In the genomic region with DNA sequence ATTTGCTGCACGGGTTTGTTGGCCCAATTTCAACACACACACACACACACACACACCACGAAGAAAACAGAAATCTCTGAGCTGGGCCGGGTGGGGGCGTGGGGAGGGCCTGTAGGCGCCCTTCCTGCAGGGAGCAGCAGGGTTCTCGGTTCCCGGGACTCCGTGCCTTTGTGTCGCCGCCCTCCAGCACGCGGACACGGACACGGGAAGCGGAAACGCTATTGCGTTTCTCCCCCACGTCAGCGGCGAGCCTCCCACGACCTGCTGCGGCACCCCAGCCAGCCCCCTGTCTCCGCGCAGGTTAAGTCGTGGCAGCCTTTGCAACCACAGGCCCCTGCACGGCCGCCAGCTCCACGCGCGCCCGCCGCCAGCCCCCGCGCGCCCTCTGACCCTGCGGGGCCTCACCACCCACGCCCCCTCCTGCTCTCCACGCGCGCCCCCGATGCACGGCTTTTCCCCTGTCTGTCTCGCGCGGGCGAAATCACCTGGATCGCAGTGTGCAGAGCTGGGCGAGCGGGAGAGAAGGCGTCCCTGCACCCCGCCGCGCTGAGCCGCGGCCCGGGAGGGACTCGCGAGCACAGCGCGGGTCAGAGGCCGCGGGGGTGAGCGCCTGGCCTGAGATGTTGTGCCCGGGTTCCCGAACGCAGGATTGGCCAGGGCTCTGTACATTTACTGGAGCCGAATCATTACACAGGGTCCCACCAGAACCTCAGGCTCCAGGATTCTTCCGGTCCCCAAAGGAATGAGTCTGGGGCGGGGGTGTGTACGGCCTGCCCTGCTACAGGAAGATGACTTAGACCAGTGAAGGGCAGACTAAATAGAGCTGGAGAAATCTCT, we compare ENCODE assay signal across 8 mouse cellular contexts. TPM values are rescaled to one million over a fixed set of nuclear protein-coding genes. Genes with fewer than 3 reads are reported as not detected.
DNase-seq lines count a peak whose midpoint lies in the region; ATAC-seq and TF ChIP-seq lines count a peak whose summit lies in the region.

A gene (minus strand): TSS at position 729 of the 837 bp plus-strand sequence.

- peak; percentile 72 for DNase-seq in MN1 (ENCODE audit: low spot score)
- peak; percentile 53 for DNase-seq in cerebellum, adult 8-10 months
- DNase-seq in frontal cortex, postnatal 14 days (ENCODE audit: low spot score in 2 of 2): peak; percentile 42 to 52
- peak; percentile 72 for DNase-seq in hindbrain, embryonic 11.5 days (ENCODE audit: low spot score)
- peak; percentile 66 to 77 for DNase-seq in layer of hippocampus, postnatal 10 days (ENCODE audit: low spot score in 2 of 2)
- DNase-seq in lung, postnatal 0 days (ENCODE audit: low spot score): peak; percentile 75
- DNase-seq in ovary, adult 18-20 months (ENCODE audit: low spot score): peak; percentile 63
- peak; percentile 78 for DNase-seq in thymus, postnatal 0 days (ENCODE audit: low spot score)

- peak within 1 kb of the TSS; percentile 87 for H3K27ac ChIP-seq in hindbrain, embryonic 11.5 days (ENCODE audit: low read depth, low read length)
- H3K27ac ChIP-seq in lung, postnatal 0 days (ENCODE audit: low read length): peak within 1 kb of the TSS; percentile 85

- TF ChIP-seq EP300 in lung, postnatal 0 days (IDR thresholded peaks at IDR 0.05): no peak

- H3K4me2 ChIP-seq in hindbrain, embryonic 11.5 days (replicated peaks; ENCODE audit: low read depth, low read length): peak within 1 kb of the TSS; percentile 99
- peak within 1 kb of the TSS; percentile 99 for H3K4me2 ChIP-seq in lung, postnatal 0 days (replicated peaks; ENCODE audit: low read depth, low read length)

- H3K4me3 ChIP-seq in hindbrain, embryonic 11.5 days (ENCODE audit: low read depth, low read length): peak within 1 kb of the TSS; percentile 74
- peak within 1 kb of the TSS; percentile 76 for H3K4me3 ChIP-seq in lung, postnatal 0 days (ENCODE audit: low read depth, low read length)

- H3K4me1 ChIP-seq in hindbrain, embryonic 11.5 days (replicated peaks; ENCODE audit: control insufficient read depth, insufficient read depth, low read length): no peaks in the 10 kb centered on the region; the same call in 1 of the 2 replicates
- peaks cover 6% of the 10 kb centered on the region; the same call in 1 of the 2 replicates for H3K4me1 ChIP-seq in lung, postnatal 0 days (ENCODE audit: insufficient read depth, low read depth, low read length)

- no peaks in the 10 kb centered on the region for H3K36me3 ChIP-seq in hindbrain, embryonic 11.5 days (ENCODE audit: control insufficient read depth, insufficient read depth, low read length)
- H3K36me3 ChIP-seq in lung, postnatal 0 days (ENCODE audit: insufficient read depth, low read length): no peaks in the 10 kb centered on the region

- peak within 1 kb of the TSS; percentile 98 for H3K9ac ChIP-seq in hindbrain, embryonic 11.5 days (ENCODE audit: low read depth, low read length)
- H3K9ac ChIP-seq in lung, postnatal 0 days (replicated peaks; ENCODE audit: low read depth): peak within 1 kb of the TSS; percentile 68

- WGBS in hindbrain, embryonic 11.5 days: under 1% methylated on average over 57 of the region's 70 CpGs
- under 1% methylated on average over 55 of the region's 70 CpGs for WGBS in lung, postnatal 0 days

- H3K27me3 ChIP-seq in hindbrain, embryonic 11.5 days (ENCODE audit: control insufficient read depth, insufficient read depth, low read length): no peaks in the 10 kb centered on the region
- no peaks in the 10 kb centered on the region for H3K27me3 ChIP-seq in lung, postnatal 0 days (replicated peaks; ENCODE audit: insufficient read depth, low read length)

- peak; percentile 23; the same call in 1 of the 2 replicates for TF ChIP-seq CTCF in lung, postnatal 0 days (IDR thresholded peaks at IDR 0.05)

- no peaks in the 10 kb centered on the region for H3K9me3 ChIP-seq in hindbrain, embryonic 11.5 days (ENCODE audit: control insufficient read depth, low read length)
- H3K9me3 ChIP-seq in lung, postnatal 0 days (ENCODE audit: low read length): no peaks in the 10 kb centered on the region

- peak; percentile 81 for ATAC-seq in hindbrain, embryonic 11.5 days (ENCODE audit: low FRiP score)
- ATAC-seq in lung, postnatal 0 days: peak; percentile 88

RNA-seq across cellular contexts. Expression of the gene that starts here (rescaled TPM):
- polyA plus RNA-seq in hindbrain, embryonic 11.5 days (2014; fragmentation: Nextera tagmentation; extraction: Ambion mirVana): 5.5 and 8.0 TPM in 2 replicates
- 1 to 10 TPM; 2.0 to 2.8 TPM for total RNA-seq in layer of hippocampus, postnatal 10 days (2021)
- 2.4 and 3.5 TPM in 2 replicates for polyA plus RNA-seq in lung, postnatal 0 days (2015; fragmentation: Nextera tagmentation; extraction: Ambion mirVana)
- 3.6 and 3.7 TPM in 2 replicates for polyA plus RNA-seq in thymus, postnatal 0 days (2015; fragmentation: Nextera tagmentation; extraction: Ambion mirVana)

Comparison
In these comparisons a context has a peak if more than half of its experiments do, and no peak if none do; other contexts are left out.
1. Peak in every context shown above with its lines: DNase-seq, ATAC-seq, H3K4me3 ChIP-seq and H3K27ac ChIP-seq.